Mouse (Mus musculus) forebrain, embryonic 11.5 days (tissue): ENCODE data around the gene Trip12. TPM values are rescaled to one million over a fixed set of nuclear protein-coding genes. Genes with fewer than 3 reads are reported as not detected.

ENCODE experiments used
- ATAC-seq: fragments of 200-750 bp; cut with Nextera tagmentation; replicated peaks from 2 replicates; pipeline ENCODE4 v1.8.0; 2017; ENCODE audit warnings: moderate TSS enrichment; ENCODE audit not compliant: low FRiP score
- DNase-seq: peaks from one replicate; pipeline ENCODE4 v3.0.0-alpha.2; 2017; ENCODE audit warnings: low spot score
- H3K27ac ChIP-seq: fragments of 300-500 bp; sonication (generic); 2 replicates; pipeline ENCODE4 v1.5.1; 2014; ENCODE audit warnings: low read depth, low read length
- H3K27me3 ChIP-seq: fragments of 300-500 bp; sonication (generic); 2 replicates; pipeline ENCODE4 v1.6.1; 2014; ENCODE audit warnings: mild to moderate bottlenecking, low read length, mixed read lengths; ENCODE audit not compliant: control insufficient read depth, insufficient read depth
- H3K36me3 ChIP-seq: fragments of 300-500 bp; sonication (generic); 2 replicates; pipeline ENCODE4 v1.6.1; 2014; ENCODE audit warnings: mild to moderate bottlenecking, low read length, moderate library complexity, mixed read lengths; ENCODE audit not compliant: control insufficient read depth, insufficient read depth
- H3K4me1 ChIP-seq: fragments of 300-500 bp; sonication (generic); replicated peaks from 2 replicates; pipeline ENCODE4 v1.6.1; 2014; ENCODE audit warnings: low read length, mixed read lengths; ENCODE audit not compliant: control insufficient read depth, insufficient read depth
- H3K4me2 ChIP-seq: fragments of 300-500 bp; sonication (generic); 2 replicates; pipeline ENCODE4 v1.6.1; 2014; ENCODE audit warnings: low read depth, mild to moderate bottlenecking, low read length, moderate library complexity, mixed read lengths; ENCODE audit not compliant: severe bottlenecking
- H3K4me3 ChIP-seq: fragments of 300-500 bp; sonication (generic); 2 replicates; pipeline ENCODE4 v1.5.1; 2014; ENCODE audit warnings: low read depth, low read length
- H3K9ac ChIP-seq: fragments of 300-500 bp; sonication (generic); 2 replicates; pipeline ENCODE4 v1.6.1; 2014; ENCODE audit warnings: low read length
- H3K9me3 ChIP-seq: fragments of 300-500 bp; sonication (generic); 2 replicates; pipeline ENCODE4 v1.6.1; 2016; ENCODE audit warnings: low read length, mixed read lengths; ENCODE audit not compliant: control insufficient read depth
- WGBS: fragments of 180-500 bp; shearing (Covaris S2); extraction: QIAGEN DNeasy Blood & Tissue Kit; methylation state at CpG from one replicate; pipeline ENCODE4 v1.1.7; 2014; 5-methylcytosine and 5-hydroxymethylcytosine counted together
- polyA plus RNA-seq: library from polyadenylated mRNA; unstranded; fragments of >200 nt; fragmentation: Nextera tagmentation; extraction: Ambion mirVana; gene quantifications from 2 replicates; pipeline ENCODE4 v1.2.1, GENCODE M21; 2014

Trip12 gene
- polyA plus RNA-seq, 1 experiment from 2014 or later: 98.9 TPM

GRCm38 (mm10) chr1:84795335-84795734, 45.0 kb downstream of the Trip12 start:
- Histone ChIP-seq H3K4me1 (no peaks in the 10 kb centered on the region), H3K4me3 (no peak overlapping the region), H3K27me3 (no peaks in the 10 kb centered on the region), H3K9me3 (no peaks in the 10 kb centered on the region), H3K36me3 (no peaks in the 10 kb centered on the region; the same call in 1 of the 2 replicates), H3K27ac (no peak overlapping the region), H3K4me2 (no peak overlapping the region), H3K9ac (no peak overlapping the region)
- DNase-seq (no peak), ATAC-seq (no peak)
- 94% methylated on average over 7 of the region's 7 CpGs for WGBS

DNA sequence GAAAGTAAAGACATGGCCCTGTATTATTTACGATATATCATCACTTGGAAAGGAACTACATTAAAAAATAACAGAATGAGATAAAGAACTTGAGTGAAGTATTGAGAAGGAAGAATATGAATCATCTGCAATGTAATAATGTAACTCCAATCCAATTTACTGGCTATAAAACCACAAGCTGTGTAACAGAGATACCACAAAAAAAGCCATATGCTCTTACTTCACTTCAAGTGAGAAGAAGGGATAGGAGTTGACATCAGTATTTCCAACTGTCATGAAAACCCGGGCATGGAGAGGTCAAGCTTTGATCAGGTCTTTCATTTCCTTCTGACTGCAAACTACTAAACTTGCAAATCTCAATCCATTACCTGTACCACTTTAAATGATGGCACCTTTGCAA, 48.9 kb downstream of the Trip12 start:
- no peak for DNase-seq
- no peak overlapping the region for H3K4me2 ChIP-seq
- no peaks in the 10 kb centered on the region for H3K9me3 ChIP-seq
- no peaks in the 10 kb centered on the region; the same call in none of the 2 replicates for H3K36me3 ChIP-seq
- H3K4me3 ChIP-seq: no peak overlapping the region
- H3K27ac ChIP-seq: no peak overlapping the region
- H3K9ac ChIP-seq: no peak overlapping the region
- 94% methylated on average over 2 of the region's 2 CpGs for WGBS
- no peaks in the 10 kb centered on the region for H3K4me1 ChIP-seq
- no peaks in the 10 kb centered on the region for H3K27me3 ChIP-seq
- no peak for ATAC-seq

DNA sequence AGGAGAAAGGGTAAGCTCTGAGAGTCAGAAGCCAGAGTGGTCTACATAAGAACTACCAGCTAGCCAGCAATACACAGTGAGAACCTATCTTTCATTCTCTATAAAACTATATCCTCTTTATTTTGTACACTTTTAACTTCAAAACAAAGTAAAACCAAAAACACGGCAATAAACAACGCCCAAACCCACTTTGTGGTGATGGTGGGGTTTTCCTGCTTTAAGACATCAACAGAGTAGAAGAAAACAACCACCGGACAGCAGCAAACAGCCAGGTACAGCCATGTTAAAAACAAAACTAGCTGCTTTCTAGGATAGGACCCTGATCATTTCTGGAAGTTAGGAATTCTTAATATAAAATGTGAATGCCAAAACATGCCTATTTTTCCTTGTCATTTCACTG, 59.7 kb downstream of the Trip12 start:
- H3K9me3 ChIP-seq: no peaks in the 10 kb centered on the region
- DNase-seq (no peak), ATAC-seq (no peak)
- H3K9ac ChIP-seq: no peak overlapping the region
- no peaks in the 10 kb centered on the region for H3K27me3 ChIP-seq
- no peaks in the 10 kb centered on the region for H3K36me3 ChIP-seq
- 96% methylated on average over 3 of the region's 3 CpGs for WGBS
- no peak overlapping the region for H3K4me2 ChIP-seq
- H3K4me1 ChIP-seq: no peaks in the 10 kb centered on the region
- H3K27ac ChIP-seq: no peak overlapping the region
- no peak overlapping the region for H3K4me3 ChIP-seq

DNA sequence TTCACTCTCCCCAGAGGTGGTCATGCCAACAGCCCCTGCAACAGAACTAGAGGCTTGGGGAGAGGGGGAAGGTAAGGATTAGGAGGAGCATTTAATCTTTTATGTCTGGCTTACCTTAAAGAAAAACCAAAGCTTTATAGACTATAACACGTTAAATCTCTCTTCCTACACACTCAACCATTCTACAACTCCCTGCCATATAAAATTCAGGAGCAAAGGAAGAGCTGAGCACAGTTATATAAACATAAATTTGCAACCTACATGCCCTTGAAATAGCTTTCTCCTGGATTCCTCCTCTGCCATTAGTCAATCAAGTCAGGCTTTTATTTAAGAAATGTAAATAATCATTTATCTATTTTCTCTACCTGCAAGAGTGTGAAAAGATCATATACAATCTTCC, 62.9 kb downstream of the Trip12 start:
- WGBS: 82% methylated on average over 1 of the region's 1 CpGs

GRCm38 (mm10) chr1:84758843-84759242, 81.5 kb downstream of the Trip12 start:
- ATAC-seq: no peak
- WGBS: 90% methylated on average over 4 of the region's 4 CpGs
- Histone ChIP-seq H3K4me1 (no peaks in the 10 kb centered on the region), H3K27me3 (no peaks in the 10 kb centered on the region), H3K9me3 (no peaks in the 10 kb centered on the region), H3K4me3 (no peak overlapping the region), H3K4me2 (no peak overlapping the region), H3K9ac (no peak overlapping the region), H3K36me3 (peaks cover 6% of the 10 kb centered on the region; the same call in 1 of the 2 replicates), H3K27ac (no peak overlapping the region)
- no peak for DNase-seq

More for the DNA sequence above, 62.9 kb downstream of the Trip12 start:
- DNase-seq (no peak), ATAC-seq (no peak)
- no peak overlapping the region for H3K27ac ChIP-seq
- no peaks in the 10 kb centered on the region for H3K27me3 ChIP-seq
- H3K4me3 ChIP-seq: no peak overlapping the region
- H3K9me3 ChIP-seq: no peaks in the 10 kb centered on the region
- no peak overlapping the region for H3K4me2 ChIP-seq
- no peaks in the 10 kb centered on the region for H3K36me3 ChIP-seq
- H3K4me1 ChIP-seq: no peaks in the 10 kb centered on the region
- no peak overlapping the region for H3K9ac ChIP-seq

GRCm38 (mm10) chr1:84742156-84742555, 98.2 kb downstream of the Trip12 start:
- Histone ChIP-seq H3K27ac (no peak overlapping the region), H3K27me3 (no peaks in the 10 kb centered on the region), H3K9ac (no peak overlapping the region), H3K4me1 (no peaks in the 10 kb centered on the region), H3K9me3 (no peaks in the 10 kb centered on the region), H3K4me2 (no peak overlapping the region), H3K4me3 (no peak overlapping the region), H3K36me3 (peaks cover 3% of the 10 kb centered on the region; the same call in 1 of the 2 replicates)
- no peak for ATAC-seq
- WGBS: 96% methylated on average over 3 of the region's 3 CpGs
- DNase-seq: no peak

DNA sequence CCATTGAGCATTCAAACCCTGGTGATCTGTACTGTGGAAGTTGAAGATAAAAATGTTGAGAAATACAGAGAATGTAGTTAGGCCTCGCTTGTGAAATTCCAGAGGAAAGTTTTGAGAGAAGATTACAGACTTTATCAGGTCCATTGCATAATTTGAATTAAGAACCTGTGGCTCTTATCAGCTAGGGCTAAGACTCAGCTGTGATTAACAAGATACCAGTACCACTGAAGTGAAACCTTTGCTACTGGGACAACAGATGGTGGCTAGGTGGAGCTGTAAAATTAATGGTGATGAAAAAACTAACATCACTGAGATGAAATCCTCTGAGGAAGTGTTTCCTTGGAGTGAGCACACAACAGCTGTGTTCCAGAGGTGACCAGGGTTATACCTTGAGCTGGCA, 100.2 kb downstream of the Trip12 start:
- H3K4me2 ChIP-seq: no peak overlapping the region
- H3K36me3 ChIP-seq: peaks cover 3% of the 10 kb centered on the region; the same call in 1 of the 2 replicates
- H3K27me3 ChIP-seq: no peaks in the 10 kb centered on the region
- ATAC-seq: no peak
- no peak for DNase-seq
- no peak overlapping the region for H3K27ac ChIP-seq
- no peak overlapping the region for H3K9ac ChIP-seq
- no peaks in the 10 kb centered on the region for H3K4me1 ChIP-seq
- H3K9me3 ChIP-seq: no peaks in the 10 kb centered on the region
- 93% methylated on average over 1 of the region's 1 CpGs for WGBS
- H3K4me3 ChIP-seq: no peak overlapping the region

GRCm38 (mm10) chr1:84737097-84737496, 103.2 kb downstream of the Trip12 start:
- no peak overlapping the region for H3K27ac ChIP-seq
- H3K4me3 ChIP-seq: no peak overlapping the region
- H3K9ac ChIP-seq: no peak overlapping the region
- H3K4me2 ChIP-seq: no peak overlapping the region
- no peaks in the 10 kb centered on the region for H3K9me3 ChIP-seq
- H3K27me3 ChIP-seq: no peaks in the 10 kb centered on the region
- peaks cover 3% of the 10 kb centered on the region; the same call in 1 of the 2 replicates for H3K36me3 ChIP-seq
- DNase-seq: no peak
- 70% methylated on average over 1 of the region's 1 CpGs for WGBS
- H3K4me1 ChIP-seq: no peaks in the 10 kb centered on the region
- ATAC-seq: no peak

GRCm38 (mm10) chr1:84733799-84734198, 106.5 kb downstream of the Trip12 start:
- Histone ChIP-seq H3K27me3 (no peaks in the 10 kb centered on the region), H3K9ac (no peak overlapping the region), H3K4me3 (no peak overlapping the region), H3K4me2 (no peak overlapping the region), H3K4me1 (no peaks in the 10 kb centered on the region), H3K9me3 (no peaks in the 10 kb centered on the region), H3K36me3 (no peaks in the 10 kb centered on the region; the same call in 1 of the 2 replicates), H3K27ac (no peak overlapping the region)
- WGBS: 72% methylated on average over 3 of the region's 3 CpGs
- ATAC-seq: no peak
- DNase-seq: no peak
